In the genomic region with DNA sequence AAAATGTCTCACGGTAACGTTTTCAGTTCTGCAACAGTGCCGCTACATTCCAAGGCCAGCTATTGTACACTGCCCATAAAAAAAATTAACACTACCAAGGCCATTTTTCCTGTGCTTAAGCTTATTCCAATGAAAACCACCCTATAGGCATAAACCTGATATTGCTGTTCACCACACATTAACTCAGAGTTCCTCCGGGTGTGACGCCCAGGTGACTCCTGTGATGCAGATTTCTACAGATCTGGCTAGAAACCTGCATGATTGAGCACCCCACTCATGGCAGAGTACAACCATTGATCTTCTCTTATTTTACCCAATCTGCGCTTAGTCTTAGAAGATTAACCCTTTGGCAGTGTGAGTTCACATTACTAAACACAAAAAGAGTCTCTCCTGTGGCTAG, we compare ENCODE assay signal across 15 mouse cellular contexts.
"Had no signal": no experiment of that assay in that cellular context is flagged by ENCODE, and none has a peak within 500 bp of the region (broad histone marks: within the 10 kb centered on the region; RNA-seq: fewer than 3 reads in every experiment).

No protein-coding gene starts in this region.

- H3K36me3 ChIP-seq: liver, embryonic 13.5 days; lung, embryonic 15.5 days; midbrain, embryonic 12.5 days had no signal

- H3K4me1 ChIP-seq: midbrain, embryonic 12.5 days had no signal

- DNase-seq: kidney, adult 11 months; layer of hippocampus, adult 9-11 months; layer of hippocampus, postnatal 36 days; liver; liver, embryonic 13.5 days; liver, postnatal 0 days; lung, postnatal 14 days; spleen, adult 18-20 months; thymus, adult 18-20 months; thymus, postnatal 14 days had no signal

- H3K4me2 ChIP-seq: hindbrain, embryonic 14.5 days; liver, embryonic 13.5 days; lung, embryonic 15.5 days; midbrain, embryonic 12.5 days had no signal

- H3K27me3 ChIP-seq: liver, embryonic 13.5 days; lung, embryonic 15.5 days; midbrain, embryonic 12.5 days had no signal

- H3K4me3 ChIP-seq: liver, embryonic 13.5 days; lung, embryonic 15.5 days; midbrain, embryonic 12.5 days had no signal

- ATAC-seq: liver, postnatal 0 days; midbrain, embryonic 16.5 days had no signal

- H3K9me3 ChIP-seq: liver, embryonic 13.5 days; lung, embryonic 15.5 days; midbrain, embryonic 12.5 days had no signal

- H3K9ac ChIP-seq: hindbrain, embryonic 14.5 days; liver, embryonic 13.5 days; liver, postnatal 0 days; lung, embryonic 15.5 days; midbrain, embryonic 12.5 days had no signal

- H3K27ac ChIP-seq: hindbrain, embryonic 14.5 days; liver, embryonic 13.5 days; lung, embryonic 15.5 days; macrophage; midbrain, embryonic 12.5 days had no signal
